Mouse (Mus musculus) hematopoietic multipotent progenitor cell, adult 10-12 weeks (in vitro differentiated cells): Measurements from ENCODE around the gene Med1. TPM values are rescaled to one million over a fixed set of nuclear protein-coding genes. Genes with fewer than 3 reads are reported as not detected.

ENCODE experiments used
- polyA plus RNA-seq: library from polyadenylated mRNA; stranded (reverse); fragments of >175 nt; gene quantifications from 2 replicates; pipeline ENCODE4 v1.2.3, GENCODE M21; 2012; ENCODE audit warnings: low replicate concordance

The Med1 gene
- polyA plus RNA-seq, result 20.8 and 31.9 TPM in 2 replicates

DNA sequence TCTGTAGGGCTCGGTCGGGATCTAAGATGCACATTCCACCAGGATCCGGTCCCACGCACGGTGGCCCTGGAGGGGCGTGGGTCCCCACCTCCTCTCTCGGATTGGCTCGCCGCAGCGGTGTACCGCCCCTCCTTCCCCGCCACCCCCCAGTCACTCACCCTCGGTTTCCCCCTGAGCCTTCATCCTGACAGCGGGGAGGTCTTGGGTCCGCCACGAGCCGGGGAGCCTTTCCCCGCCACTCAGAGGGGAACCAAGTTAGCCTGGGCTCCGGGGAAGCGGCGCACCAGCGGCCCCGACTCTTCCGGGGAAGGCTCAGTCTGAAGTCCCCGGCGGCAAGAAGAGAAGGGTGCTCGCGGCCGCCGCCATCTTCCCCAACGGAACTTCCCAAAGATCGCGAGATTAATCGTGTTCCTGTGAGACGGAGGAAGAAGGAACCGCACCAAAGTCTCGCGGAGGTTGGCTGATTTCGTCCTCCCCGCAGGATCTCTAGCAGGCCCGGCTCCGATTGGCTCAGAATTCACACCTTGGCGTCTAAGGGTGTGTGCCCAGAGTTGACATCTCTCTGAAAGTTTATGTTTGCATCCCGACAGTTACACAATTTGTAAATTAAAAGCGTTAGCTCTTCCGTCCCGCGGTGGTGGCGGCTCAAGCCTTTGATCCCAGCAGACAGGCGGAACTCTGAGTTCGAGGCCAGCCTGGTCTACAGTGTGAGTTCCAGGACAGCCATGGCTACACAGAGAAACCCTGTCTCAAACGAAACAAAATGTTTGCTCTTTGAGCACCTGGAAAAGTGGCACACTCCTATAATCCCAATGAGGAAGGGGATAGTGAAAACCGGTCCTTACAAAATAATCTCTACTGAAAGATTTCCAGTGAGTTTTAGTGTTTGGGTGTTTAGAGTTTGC, at the start of gene Med1:
TSS of gene Med1 (minus strand) at position 393 of the 905 bp plus-strand sequence.

DNA sequence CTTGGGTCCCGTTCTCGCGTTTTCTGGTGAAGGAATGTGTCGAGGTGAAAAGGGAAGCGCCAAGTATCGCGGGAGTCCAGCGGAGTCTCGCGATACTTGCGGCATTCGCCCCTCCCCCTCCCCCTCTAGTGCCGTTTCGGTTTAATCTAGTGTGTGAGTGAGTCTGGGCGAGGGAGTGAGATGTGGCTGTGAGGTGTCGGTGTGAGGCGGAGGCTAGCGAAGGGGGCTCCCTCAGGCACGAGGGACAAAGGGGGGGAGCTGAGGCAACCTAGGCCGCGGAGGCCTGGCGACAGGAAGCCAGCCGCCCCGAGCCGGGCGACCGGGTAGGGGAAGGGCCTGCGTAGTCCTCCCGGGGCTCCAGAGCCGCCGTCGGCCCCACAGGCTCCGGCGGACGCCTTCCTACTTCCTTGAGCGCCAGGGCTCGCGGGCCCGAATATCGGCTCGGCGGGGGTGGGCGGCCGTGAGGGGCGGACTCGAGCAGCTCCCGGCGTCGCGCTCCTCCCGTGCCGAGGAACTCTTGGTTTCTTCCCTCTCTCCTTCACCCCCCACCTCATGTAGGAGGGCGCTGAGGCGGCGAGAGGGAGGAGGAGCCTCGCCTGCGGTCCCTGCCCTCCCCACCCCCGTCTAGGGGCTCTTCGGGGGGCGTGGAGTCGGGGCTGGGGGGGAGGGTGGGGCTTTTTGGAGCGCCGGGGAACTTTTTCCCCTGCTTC, 9.7 kb upstream of the Med1 start, which contains the start of gene Cdk12:
TSS of gene Cdk12 (plus strand) at position 419 of the 710 bp plus-strand sequence.

DNA sequence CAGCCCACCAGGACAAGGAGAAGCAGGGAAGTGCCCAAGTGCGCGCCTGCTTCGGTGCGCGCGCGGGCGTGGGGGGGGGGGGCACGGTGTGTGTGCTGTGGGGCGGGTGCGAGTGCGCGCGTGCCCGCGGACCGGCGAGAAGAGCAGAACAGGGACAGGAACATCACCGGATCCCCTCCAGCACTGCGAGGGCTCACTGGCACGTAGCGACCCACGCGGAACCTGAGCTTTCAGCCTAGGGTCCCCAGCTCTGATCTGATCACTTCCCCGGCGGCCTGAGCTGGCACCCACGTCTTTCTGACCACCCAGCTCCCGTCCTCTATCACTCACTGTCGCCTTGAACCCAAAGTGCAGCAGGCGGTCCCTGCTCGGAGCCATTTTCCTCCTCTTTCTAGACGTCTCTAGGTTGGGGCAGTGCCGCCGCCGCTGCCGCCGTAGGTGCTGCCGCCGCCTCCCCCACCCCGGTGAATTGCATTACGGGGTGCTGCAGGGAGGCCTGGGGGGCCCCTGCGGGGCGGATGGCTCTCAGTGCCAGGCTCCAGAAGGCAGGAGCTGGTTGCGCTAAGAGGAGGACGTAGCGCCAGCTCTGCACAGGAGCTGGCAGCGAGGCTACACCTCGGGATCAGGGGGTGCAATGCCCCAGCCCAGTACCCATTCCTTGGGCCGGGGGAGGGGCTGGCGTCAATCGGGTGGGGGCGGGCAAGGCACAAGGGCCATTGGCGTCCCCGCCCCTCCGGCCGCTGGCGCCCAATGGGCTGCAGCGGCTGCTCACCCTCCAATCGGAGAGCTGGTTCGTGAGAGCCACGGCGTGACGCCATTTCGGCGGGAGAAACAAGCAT, 43.1 kb downstream of the Med1 start, which contains the start of gene Fbxl20:
TSS of gene Fbxl20 (minus strand) at position 618 of the 839 bp plus-strand sequence.

Other genes with a start within 250 kb of the Med1 start
- gene Plxdc1, start 206.8 kb downstream of the Med1 start, polyA plus RNA-seq, result 3.5 and 4.8 TPM in 2 replicates
- 37.5 and 38.4 TPM in 2 replicates for gene Arl5c, start 197.1 kb downstream of the Med1 start, polyA plus RNA-seq
- 8.5 and 19.3 TPM in 2 replicates for gene Cacnb1, start 170.3 kb downstream of the Med1 start, polyA plus RNA-seq
- 665 and 1,760 TPM in 2 replicates for gene Rpl19, start 166.6 kb downstream of the Med1 start, polyA plus RNA-seq
- 19.2 and 20.3 TPM in 2 replicates for gene Stac2, start 139.8 kb downstream of the Med1 start, polyA plus RNA-seq
- 12.0 and 14.9 TPM in 2 replicates for gene Fbxl20, start 42.9 kb downstream of the Med1 start, polyA plus RNA-seq
- gene Cdk12, start 9.8 kb upstream of the Med1 start, polyA plus RNA-seq, result 22.0 and 24.5 TPM in 2 replicates
- not detected in 2 replicates for gene Neurod2, start 136.4 kb upstream of the Med1 start, polyA plus RNA-seq
- gene Ppp1r1b, start 155.1 kb upstream of the Med1 start, polyA plus RNA-seq, result 0.20 and 0.28 TPM in 2 replicates
- gene Stard3, start 165.1 kb upstream of the Med1 start, polyA plus RNA-seq, result 52.7 and 83.5 TPM in 2 replicates
- 0.20 and 0.59 TPM in 2 replicates for gene Tcap, start 190.5 kb upstream of the Med1 start, polyA plus RNA-seq
- not detected in 2 replicates for gene Pnmt, start 193.2 kb upstream of the Med1 start, polyA plus RNA-seq
- gene Pgap3, start 207.2 kb upstream of the Med1 start, polyA plus RNA-seq, result 15.6 and 23.8 TPM in 2 replicates
- 2.3 and 2.6 TPM in 2 replicates for gene Erbb2, start 219.2 kb upstream of the Med1 start, polyA plus RNA-seq
- gene Mien1, start 245.7 kb upstream of the Med1 start, polyA plus RNA-seq, result 41.8 and 65.2 TPM in 2 replicates